Mouse (Mus musculus): ENCODE data around the gene Flna. TPM values are rescaled to one million over a fixed set of nuclear protein-coding genes. Genes with fewer than 3 reads are reported as not detected.

The Flna gene
- 64.8 TPM for polyA plus RNA-seq (2015; fragmentation: Illumina TruSeq; extraction: RNeasy Lipid Tissue Mini Kit (QIAGEN cat#74804); ENCODE audit: low read depth, low replicate concordance)

DNA sequence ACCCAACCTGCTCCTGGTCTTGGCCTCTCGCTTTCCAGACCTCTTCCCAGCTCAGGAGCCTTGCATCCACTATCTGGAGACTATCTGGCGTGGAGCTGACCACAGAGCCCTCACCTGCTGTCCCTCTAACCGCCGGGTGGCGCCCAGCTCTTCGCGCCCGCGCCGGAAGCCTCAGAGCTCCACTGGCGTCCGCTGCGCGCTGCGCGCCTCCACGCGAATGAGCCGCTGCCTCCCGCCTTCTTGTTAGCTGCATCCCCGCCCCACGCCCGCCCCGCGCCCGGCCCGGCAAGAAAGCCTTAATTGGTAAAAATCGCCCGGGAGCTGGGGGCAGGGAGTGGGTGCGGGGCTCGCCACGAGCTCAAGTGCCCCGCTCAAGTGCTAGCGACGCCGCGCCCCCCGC lies at the start of gene Flna:
Gene Flna (minus strand): TSS at position 206 of the 400 bp plus-strand sequence.

DNA sequence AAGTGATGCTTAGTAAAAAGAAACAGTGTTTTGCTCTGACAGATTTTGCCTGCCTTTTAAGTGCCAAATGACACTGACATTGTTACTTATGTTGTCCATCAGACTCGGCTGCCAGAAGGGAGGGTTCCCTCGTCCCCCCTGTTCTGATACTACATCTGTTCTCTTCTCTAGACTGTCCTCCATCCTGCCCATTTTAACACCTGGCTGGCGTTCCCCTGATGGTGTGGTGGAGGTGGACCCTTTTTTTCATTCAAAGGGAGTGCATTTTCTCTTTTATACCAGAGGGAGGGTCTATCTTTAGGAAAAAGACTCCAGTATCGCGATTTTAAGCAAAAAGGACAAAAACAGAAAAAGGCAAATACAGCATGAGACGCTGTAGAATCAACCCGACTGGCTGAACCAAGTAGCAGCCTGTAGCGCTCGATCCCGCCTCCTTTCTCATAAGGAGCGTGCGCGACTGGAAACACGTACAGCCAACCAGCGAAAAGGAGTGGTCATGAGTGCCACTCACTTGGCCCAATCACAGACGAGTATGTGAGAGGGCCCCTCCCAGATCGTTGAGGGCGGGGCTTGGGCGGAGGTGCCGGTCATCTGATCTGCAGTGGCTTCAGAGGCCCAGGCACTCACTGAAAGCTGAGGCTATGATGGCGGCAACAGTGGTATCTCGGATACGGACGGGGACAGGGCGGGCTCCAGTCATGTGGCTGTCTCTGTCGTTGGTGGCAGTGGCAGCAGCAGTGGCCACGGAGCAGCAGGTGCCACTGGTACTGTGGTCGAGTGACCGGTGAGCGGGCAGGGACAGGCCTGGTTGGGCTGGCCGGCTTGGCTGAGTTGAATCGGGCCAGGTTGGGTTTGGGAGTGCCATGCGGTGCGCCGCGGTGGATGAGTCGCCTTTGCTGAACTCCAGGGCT lies 47.2 kb upstream of the Flna start, which contains the start of gene Atp6ap1:
Gene Atp6ap1 (plus strand): TSS at position 560 of the 911 bp plus-strand sequence.

DNA sequence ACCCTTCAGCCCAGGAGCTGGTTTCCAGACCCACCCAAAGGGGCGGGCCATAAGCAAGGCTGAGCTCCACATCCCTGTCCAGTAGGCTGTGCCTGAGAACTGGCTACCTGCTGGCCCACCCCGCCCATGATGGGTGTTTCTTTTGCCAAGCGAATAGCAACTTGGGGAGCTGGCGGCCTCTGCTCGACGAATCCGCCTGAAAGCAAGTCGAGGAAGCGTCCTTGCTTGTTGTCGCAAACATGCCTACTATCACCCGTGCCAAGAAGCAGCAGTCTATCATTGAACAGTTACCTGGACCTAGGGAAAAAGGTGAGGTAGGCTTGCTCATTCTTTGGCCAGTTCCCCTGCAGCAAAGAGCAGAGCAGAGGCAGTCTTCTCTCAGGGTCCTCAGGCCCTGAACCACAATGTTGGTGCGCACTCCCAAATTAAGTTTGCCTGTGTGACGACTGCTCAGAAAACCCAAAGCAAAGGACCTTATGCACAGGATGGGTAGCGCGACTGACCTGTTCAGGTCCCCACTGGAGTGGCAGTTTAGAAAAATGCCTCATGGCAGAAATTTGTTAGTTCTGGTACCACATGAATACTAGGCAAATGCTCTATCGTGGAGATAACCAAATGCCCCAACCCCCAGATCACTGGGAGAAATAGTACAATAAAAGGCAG lies 32.2 kb upstream of the Flna start, which contains the start of the genes Taz and Dnase1l1:
Gene Taz (plus strand): TSS at position 181 of the 663 bp plus-strand sequence.
Gene Dnase1l1 (minus strand): TSS at position 606 of the 663 bp plus-strand sequence.

DNA sequence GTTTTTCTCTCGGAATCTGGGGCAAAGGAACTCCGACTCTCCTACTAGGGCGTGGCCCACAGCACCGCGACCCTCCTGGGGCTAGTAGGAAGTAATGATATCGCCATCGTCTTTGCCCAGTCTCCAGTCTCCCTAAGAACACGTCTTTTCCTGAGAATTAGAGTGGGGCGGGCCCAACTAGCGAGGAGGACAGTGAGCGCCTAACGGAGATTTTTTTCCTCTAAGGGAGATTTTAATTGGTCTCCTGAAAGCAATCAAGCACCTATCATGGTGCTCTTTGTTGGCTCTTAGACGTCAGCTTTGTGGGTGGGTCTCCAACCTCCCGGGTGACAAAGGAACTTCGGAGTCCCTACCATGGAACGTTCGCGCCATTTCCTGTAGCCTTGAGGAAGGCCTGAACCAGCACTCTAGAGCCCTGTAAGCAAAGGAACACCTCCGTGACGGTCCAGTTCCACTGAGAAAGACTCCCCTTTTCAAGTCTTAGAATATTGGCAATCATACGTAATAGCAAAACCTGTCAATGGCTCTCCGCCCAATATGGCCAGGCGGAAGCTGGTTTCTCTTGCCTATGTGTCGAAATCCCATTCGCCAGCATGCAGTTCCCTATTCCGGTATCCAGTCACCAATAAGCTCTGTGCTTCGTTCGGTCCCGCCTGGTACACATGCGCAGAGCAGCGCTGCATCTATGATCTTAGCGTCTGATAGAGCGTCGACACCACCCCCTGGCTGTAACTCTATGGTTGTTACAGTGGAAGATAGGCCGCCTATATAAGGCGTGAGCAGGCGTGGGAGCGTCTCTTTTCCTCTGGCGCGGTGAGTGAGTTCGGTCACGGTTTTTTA lies 20.7 kb upstream of the Flna start, which contains the start of gene Rpl10:
Gene Rpl10 (plus strand): TSS at position 751 of the 840 bp plus-strand sequence.

DNA sequence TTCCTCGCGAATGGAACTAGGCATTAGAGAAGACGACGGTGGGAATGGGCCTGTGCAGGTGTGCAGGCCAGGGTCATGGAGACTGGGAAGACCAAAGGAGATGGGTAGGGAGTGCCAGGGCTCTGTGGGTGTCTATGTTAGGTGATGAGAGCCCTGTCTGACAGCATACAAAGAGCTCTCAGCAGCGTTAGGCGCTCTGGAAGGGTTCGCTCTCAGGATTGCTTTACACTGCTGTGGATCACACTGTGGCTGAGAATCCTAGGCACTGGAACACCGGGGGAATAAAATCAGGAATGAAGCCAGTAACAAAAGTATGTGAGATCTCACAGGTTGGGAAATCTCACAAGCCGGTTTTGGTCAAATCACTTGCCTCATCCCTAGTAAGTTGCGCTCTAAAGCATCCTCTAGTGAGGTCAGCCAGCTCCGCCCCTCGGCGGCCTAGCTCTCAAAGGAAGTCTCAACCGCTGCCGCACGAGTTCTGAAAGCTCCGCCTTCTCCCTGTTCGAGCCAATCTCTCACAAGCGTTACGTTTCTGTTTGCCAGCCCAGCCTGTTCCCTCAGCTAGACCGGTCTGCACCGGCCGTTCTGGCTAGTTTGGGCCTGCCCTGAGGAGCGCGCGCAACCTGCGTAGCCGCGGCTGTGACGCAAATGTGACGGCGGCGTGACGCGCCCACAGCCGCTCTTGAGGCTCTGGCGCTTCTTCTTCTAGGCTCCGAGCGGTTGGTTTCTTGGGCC lies 4.7 kb upstream of the Flna start, which contains the start of gene Emd:
Gene Emd (plus strand): TSS at position 535 of the 735 bp plus-strand sequence.

DNA sequence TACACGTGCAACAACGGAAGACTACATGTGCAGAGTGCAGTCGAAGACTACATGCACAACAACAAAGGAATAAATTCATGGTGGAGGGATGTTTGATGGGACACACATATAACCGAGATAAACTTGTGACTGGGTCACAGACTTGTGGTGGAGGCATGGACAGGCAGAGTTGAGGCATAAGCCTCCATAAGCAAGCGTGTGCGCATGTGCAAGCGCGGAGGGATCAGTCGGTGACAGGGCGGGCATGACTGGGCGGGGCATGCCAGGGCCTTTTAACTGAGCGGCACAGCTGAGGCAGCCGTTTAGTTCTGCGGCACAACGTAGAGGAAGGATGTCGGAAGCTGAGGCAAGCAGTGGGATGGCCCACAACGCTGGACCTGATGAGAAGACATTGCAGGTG lies 72.7 kb downstream of the Flna start, which contains the start of gene Tktl1:
Gene Tktl1 (plus strand): TSS at position 301 of the 400 bp plus-strand sequence.

Other genes with a start within 250 kb of the Flna start
- 52.5 TPM for gene Irak1, start 225.9 kb downstream of the Flna start, polyA plus RNA-seq (2015; fragmentation: Illumina TruSeq; extraction: RNeasy Lipid Tissue Mini Kit (QIAGEN cat#74804); ENCODE audit: low read depth, low replicate concordance)
- gene Opn1mw, start 122.4 kb downstream of the Flna start, polyA plus RNA-seq (2015; fragmentation: Illumina TruSeq; extraction: RNeasy Lipid Tissue Mini Kit (QIAGEN cat#74804); ENCODE audit: low read depth, low replicate concordance) = 1.2 TPM
- gene Mecp2, start 114.5 kb downstream of the Flna start, polyA plus RNA-seq (2015; fragmentation: Illumina TruSeq; extraction: RNeasy Lipid Tissue Mini Kit (QIAGEN cat#74804); ENCODE audit: low read depth, low replicate concordance) = 40.9 TPM
- not detected for gene Tex28, start 82.0 kb downstream of the Flna start, polyA plus RNA-seq (2015; fragmentation: Illumina TruSeq; extraction: RNeasy Lipid Tissue Mini Kit (QIAGEN cat#74804); ENCODE audit: low read depth, low replicate concordance)
- 0.24 TPM for gene Tktl1, start 72.6 kb downstream of the Flna start, polyA plus RNA-seq (2015; fragmentation: Illumina TruSeq; extraction: RNeasy Lipid Tissue Mini Kit (QIAGEN cat#74804); ENCODE audit: low read depth, low replicate concordance)
- 53.9 TPM for gene Emd, start 4.9 kb upstream of the Flna start, polyA plus RNA-seq (2015; fragmentation: Illumina TruSeq; extraction: RNeasy Lipid Tissue Mini Kit (QIAGEN cat#74804); ENCODE audit: low read depth, low replicate concordance)
- 1,047 TPM for gene Rpl10, start 21.0 kb upstream of the Flna start, polyA plus RNA-seq (2015; fragmentation: Illumina TruSeq; extraction: RNeasy Lipid Tissue Mini Kit (QIAGEN cat#74804); ENCODE audit: low read depth, low replicate concordance)
- gene Taz, start 32.1 kb upstream of the Flna start, polyA plus RNA-seq (2015; fragmentation: Illumina TruSeq; extraction: RNeasy Lipid Tissue Mini Kit (QIAGEN cat#74804); ENCODE audit: low read depth, low replicate concordance) = 66.8 TPM
- gene Dnase1l1, start 32.5 kb upstream of the Flna start, polyA plus RNA-seq (2015; fragmentation: Illumina TruSeq; extraction: RNeasy Lipid Tissue Mini Kit (QIAGEN cat#74804); ENCODE audit: low read depth, low replicate concordance) = 3.4 TPM
- 458 TPM for gene Atp6ap1, start 47.3 kb upstream of the Flna start, polyA plus RNA-seq (2015; fragmentation: Illumina TruSeq; extraction: RNeasy Lipid Tissue Mini Kit (QIAGEN cat#74804); ENCODE audit: low read depth, low replicate concordance)
- 590 TPM for gene Gdi1, start 55.2 kb upstream of the Flna start, polyA plus RNA-seq (2015; fragmentation: Illumina TruSeq; extraction: RNeasy Lipid Tissue Mini Kit (QIAGEN cat#74804); ENCODE audit: low read depth, low replicate concordance)
- gene Fam50a, start 63.2 kb upstream of the Flna start, polyA plus RNA-seq (2015; fragmentation: Illumina TruSeq; extraction: RNeasy Lipid Tissue Mini Kit (QIAGEN cat#74804); ENCODE audit: low read depth, low replicate concordance) = 37.3 TPM
- gene Plxna3, start 79.2 kb upstream of the Flna start, polyA plus RNA-seq (2015; fragmentation: Illumina TruSeq; extraction: RNeasy Lipid Tissue Mini Kit (QIAGEN cat#74804); ENCODE audit: low read depth, low replicate concordance) = 19.6 TPM
- gene Lage3, start 103.8 kb upstream of the Flna start, polyA plus RNA-seq (2015; fragmentation: Illumina TruSeq; extraction: RNeasy Lipid Tissue Mini Kit (QIAGEN cat#74804); ENCODE audit: low read depth, low replicate concordance) = 45.8 TPM
- gene Ubl4a, start 123.4 kb upstream of the Flna start, polyA plus RNA-seq (2015; fragmentation: Illumina TruSeq; extraction: RNeasy Lipid Tissue Mini Kit (QIAGEN cat#74804); ENCODE audit: low read depth, low replicate concordance) = 90.0 TPM
- 3.8 TPM for gene Slc10a3, start 123.5 kb upstream of the Flna start, polyA plus RNA-seq (2015; fragmentation: Illumina TruSeq; extraction: RNeasy Lipid Tissue Mini Kit (QIAGEN cat#74804); ENCODE audit: low read depth, low replicate concordance)
- gene Fam3a, start 143.5 kb upstream of the Flna start, polyA plus RNA-seq (2015; fragmentation: Illumina TruSeq; extraction: RNeasy Lipid Tissue Mini Kit (QIAGEN cat#74804); ENCODE audit: low read depth, low replicate concordance) = 23.7 TPM
- gene Ikbkg, start 143.5 kb upstream of the Flna start, polyA plus RNA-seq (2015; fragmentation: Illumina TruSeq; extraction: RNeasy Lipid Tissue Mini Kit (QIAGEN cat#74804); ENCODE audit: low read depth, low replicate concordance) = 24.7 TPM
- gene G6pdx, start 179.4 kb upstream of the Flna start, polyA plus RNA-seq (2015; fragmentation: Illumina TruSeq; extraction: RNeasy Lipid Tissue Mini Kit (QIAGEN cat#74804); ENCODE audit: low read depth, low replicate concordance) = 36.5 TPM
- gene Gm6880, start 231.6 kb upstream of the Flna start, polyA plus RNA-seq (2015; fragmentation: Illumina TruSeq; extraction: RNeasy Lipid Tissue Mini Kit (QIAGEN cat#74804); ENCODE audit: low read depth, low replicate concordance) = not detected

All from brain, adult 10 weeks (tissue).